Mouse (Mus musculus) stomach, postnatal 0 days (tissue): Measurements from ENCODE around the gene Gstt1. TPM values are rescaled to one million over a fixed set of nuclear protein-coding genes. Genes with fewer than 3 reads are reported as not detected.

Experiments used
- ATAC-seq: fragments of 200-750 bp; cut with Nextera tagmentation; 2 replicates; pipeline ENCODE4 v1.8.0; 2017; ENCODE audit not compliant: low FRiP score, low TSS enrichment
- DNase-seq: peaks from one replicate; pipeline ENCODE4 v3.0.0-alpha.2; 2016; ENCODE audit warnings: low spot score
- H3K27ac ChIP-seq: fragments of 300-500 bp; sonication (generic); replicated peaks from 2 replicates; pipeline ENCODE4 v1.5.1; 2014; ENCODE audit warnings: mild to moderate bottlenecking, control low read depth
- H3K27me3 ChIP-seq: fragments of 300-500 bp; sonication (generic); 2 replicates; pipeline ENCODE4 v1.6.1; 2014; ENCODE audit warnings: low read length; ENCODE audit not compliant: control insufficient read depth, insufficient read depth
- H3K36me3 ChIP-seq: fragments of 300-500 bp; sonication (generic); 2 replicates; pipeline ENCODE4 v1.6.1; 2014; ENCODE audit warnings: low read length, mixed read lengths; ENCODE audit not compliant: control insufficient read depth, insufficient read depth
- H3K4me1 ChIP-seq: fragments of 300-500 bp; sonication (generic); replicated peaks from 2 replicates; pipeline ENCODE4 v1.6.1; 2014; ENCODE audit warnings: antibody characterized with exemption; ENCODE audit not compliant: control insufficient read depth, insufficient read depth
- H3K4me2 ChIP-seq: fragments of 300-500 bp; sonication (generic); replicated peaks from 2 replicates; pipeline ENCODE4 v1.6.1; 2014; ENCODE audit warnings: low read depth, mild to moderate bottlenecking, control low read depth, moderate library complexity
- H3K4me3 ChIP-seq: fragments of 300-500 bp; sonication (generic); 2 replicates; pipeline ENCODE4 v1.5.1; 2014; ENCODE audit warnings: low read depth, low read length, control low read depth
- H3K9ac ChIP-seq: fragments of 300-500 bp; sonication (generic); 2 replicates; pipeline ENCODE4 v1.6.1; 2014; ENCODE audit warnings: mild to moderate bottlenecking, low read length, control low read depth, mixed read lengths
- H3K9me3 ChIP-seq: fragments of 300-500 bp; sonication (generic); 2 replicates; pipeline ENCODE4 v1.6.1; 2016; ENCODE audit warnings: low read length; ENCODE audit not compliant: control insufficient read depth
- CTCF ChIP-seq: IDR thresholded peaks from 2 replicates; pipeline ENCODE4 v1.5.1; 2016; ENCODE audit warnings: antibody characterized with exemption, low read depth, mild to moderate bottlenecking, moderate library complexity
- EP300 ChIP-seq: optimal IDR thresholded peaks from 2 replicates; pipeline ENCODE3; 2016; ENCODE audit warnings: antibody characterized with exemption
- WGBS: fragments of 180-500 bp; shearing (Covaris S2); extraction: QIAGEN DNeasy Blood & Tissue Kit; methylation state at CpG from one replicate; pipeline ENCODE4 v1.1.7; 2014; 5-methylcytosine and 5-hydroxymethylcytosine counted together
- polyA plus RNA-seq: library from polyadenylated mRNA; unstranded; fragments of >200 nt; fragmentation: Nextera tagmentation; extraction: Ambion mirVana; gene quantifications from 2 replicates; pipeline ENCODE4 v1.2.1, GENCODE M21; 2015

The Gstt1 gene
- polyA plus RNA-seq, 1 experiment from 2014 or later, result 16.1 TPM

DNA sequence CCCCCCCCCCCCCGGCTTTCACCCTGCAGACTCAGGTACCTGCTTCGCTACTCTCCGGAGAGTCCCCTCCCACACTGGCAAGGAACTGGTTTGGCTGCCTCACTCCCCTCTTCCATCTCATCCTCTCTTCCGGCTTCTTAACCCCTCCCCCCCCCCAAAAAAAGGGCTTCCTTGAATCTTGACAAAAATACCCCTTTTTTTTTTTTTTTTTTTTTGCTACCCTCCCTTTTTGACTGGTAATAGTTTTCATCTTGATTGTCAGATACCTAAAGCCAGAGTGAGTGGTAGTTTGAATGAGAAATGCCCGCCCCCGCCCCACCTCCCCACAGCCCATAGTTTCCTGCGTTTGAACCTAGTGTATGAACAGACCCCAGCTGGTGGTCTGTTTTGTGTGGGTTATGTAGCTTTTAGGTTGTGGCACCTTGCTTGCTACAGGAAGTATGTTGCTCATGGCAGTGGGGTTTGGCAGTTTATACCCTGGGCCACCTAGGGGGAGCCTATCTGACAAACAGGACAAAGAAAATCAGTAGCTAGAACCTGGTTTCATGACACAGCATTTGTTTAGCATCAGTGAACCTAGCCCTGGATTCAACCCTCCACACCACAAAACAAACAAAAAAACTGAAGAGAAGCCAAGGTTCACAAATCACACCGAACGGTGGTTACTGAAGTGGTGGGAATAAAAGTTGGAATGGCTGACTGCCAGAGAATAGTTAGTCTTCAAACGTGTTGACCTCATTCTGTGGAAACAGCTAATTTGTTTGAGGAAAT is 37.6 kb upstream of the Gstt1 start:
- no peak overlapping the region for H3K9ac ChIP-seq
- no peak overlapping the region for H3K4me3 ChIP-seq

GRCm38 (mm10) chr10:75835307-75835706 is 36.9 kb upstream of the Gstt1 start:
- under 1% methylated on average over 10 of the region's 10 CpGs for WGBS
- peak overlapping the region; percentile 38 for H3K9ac ChIP-seq
- H3K9me3 ChIP-seq, result no peaks in the 10 kb centered on the region
- H3K4me2 ChIP-seq, result peak overlapping the region; percentile 77
- H3K36me3 ChIP-seq, result no peaks in the 10 kb centered on the region
- no peak for TF ChIP-seq CTCF
- TF ChIP-seq EP300, result no peak
- DNase-seq (peak; percentile 83), ATAC-seq (peak; percentile 64)
- H3K27ac ChIP-seq, result peak overlapping the region; percentile 88
- H3K4me3 ChIP-seq, result peak overlapping the region; percentile 43
- H3K4me1 ChIP-seq, result no peaks in the 10 kb centered on the region; the same call in none of the 2 replicates
- no peaks in the 10 kb centered on the region for H3K27me3 ChIP-seq

More for the DNA sequence above, 37.6 kb upstream of the Gstt1 start:
- Histone ChIP-seq H3K9me3 (no peaks in the 10 kb centered on the region), H3K4me2 (peak overlapping the region; percentile 77), H3K27me3 (no peaks in the 10 kb centered on the region), H3K4me1 (no peaks in the 10 kb centered on the region; the same call in none of the 2 replicates), H3K27ac (peak overlapping the region; percentile 88), H3K36me3 (no peaks in the 10 kb centered on the region)
- ATAC-seq (peak; percentile 58), DNase-seq (peak; percentile 74)
- TF ChIP-seq EP300 (no peak), CTCF (peak; percentile 33)
- 22% methylated on average over 6 of the region's 10 CpGs for WGBS

DNA sequence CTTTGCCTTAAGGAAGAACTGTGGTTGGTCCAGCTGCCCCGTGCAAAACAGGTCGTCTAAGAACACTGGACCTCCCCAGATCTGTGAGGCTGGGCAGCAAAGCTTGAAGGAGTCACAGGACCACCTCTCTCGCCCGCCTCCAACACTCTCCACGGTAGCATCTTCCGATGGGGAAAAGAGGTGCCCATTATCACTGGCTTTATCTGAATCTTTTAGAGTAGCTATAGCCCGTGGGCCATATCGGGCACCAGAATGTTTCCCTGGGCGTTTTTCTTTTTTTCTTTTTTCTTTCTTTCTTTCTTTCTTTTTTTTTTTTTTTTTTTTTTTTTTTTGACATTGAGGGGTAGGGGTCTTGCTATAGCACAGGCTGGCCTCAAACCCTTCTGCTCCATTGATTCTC is 36.3 kb upstream of the Gstt1 start:
- no peaks in the 10 kb centered on the region for H3K9me3 ChIP-seq
- no peaks in the 10 kb centered on the region for H3K27me3 ChIP-seq
- TF ChIP-seq EP300 (no peak), CTCF (no peak)
- ATAC-seq (no peak), DNase-seq (no peak)
- H3K4me2 ChIP-seq, result peak overlapping the region; percentile 77
- H3K27ac ChIP-seq, result peak overlapping the region; percentile 88
- peak overlapping the region; percentile 43 for H3K4me3 ChIP-seq
- H3K4me1 ChIP-seq, result no peaks in the 10 kb centered on the region; the same call in none of the 2 replicates
- H3K36me3 ChIP-seq, result no peaks in the 10 kb centered on the region
- 15% methylated on average over 9 of the region's 9 CpGs for WGBS
- H3K9ac ChIP-seq, result peak overlapping the region; percentile 67

- peak overlapping the region; percentile 43 for H3K4me3 ChIP-seq
- peak overlapping the region; percentile 88 for H3K27ac ChIP-seq
- DNase-seq, result peak; percentile 89
- no peaks in the 10 kb centered on the region for H3K36me3 ChIP-seq
- no peaks in the 10 kb centered on the region for H3K9me3 ChIP-seq
- H3K9ac ChIP-seq, result peak overlapping the region; percentile 67
- peak; percentile 39 for ATAC-seq
- H3K27me3 ChIP-seq, result no peaks in the 10 kb centered on the region
- no peaks in the 10 kb centered on the region; the same call in none of the 2 replicates for H3K4me1 ChIP-seq
- WGBS, result 3% methylated on average over 21 of the region's 21 CpGs
- TF ChIP-seq CTCF (no peak), EP300 (no peak)
- peak overlapping the region; percentile 77 for H3K4me2 ChIP-seq
These were observed 35.9 kb upstream of the Gstt1 start for GRCm38 (mm10) chr10:75834250-75834649.

GRCm38 (mm10) chr10:75833456-75834080 is 35.2 kb upstream of the Gstt1 start:
- Histone ChIP-seq H3K27me3 (no peaks in the 10 kb centered on the region), H3K9me3 (no peaks in the 10 kb centered on the region), H3K9ac (peak overlapping the region; percentile 67), H3K27ac (peak overlapping the region; percentile 88), H3K4me2 (peak overlapping the region; percentile 77), H3K4me1 (no peaks in the 10 kb centered on the region; the same call in none of the 2 replicates), H3K36me3 (no peaks in the 10 kb centered on the region), H3K4me3 (peak overlapping the region; percentile 43)
- ATAC-seq (peak; percentile 16; the same call in 1 of the 2 replicates), DNase-seq (peak; percentile 62)
- TF ChIP-seq EP300 (no peak), CTCF (no peak)
- 13% methylated on average over 21 of the region's 21 CpGs for WGBS
